Mouse (Mus musculus) CH12.LX (cell line): ENCODE results near the gene Fxyd1. TPM values are rescaled to one million over a fixed set of nuclear protein-coding genes. Genes with fewer than 3 reads are reported as not detected.

Experiments used
- DNase-seq: peaks from one replicate; pipeline ENCODE4 v3.0.0-alpha.2; 2013; ENCODE audit errors: extremely low read depth
- H3K27ac ChIP-seq: 2 replicates; pipeline ENCODE4 v1.5.1; 2012; ENCODE audit warnings: low read depth, mild to moderate bottlenecking, control low read depth, moderate library complexity; ENCODE audit not compliant: insufficient read depth
- H3K27me3 ChIP-seq: replicated peaks from 2 replicates; pipeline ENCODE3; 2012; ENCODE audit warnings: inconsistent platforms
- H3K36me3 ChIP-seq, 2 experiments: replicated peaks in 1 of 2; 2 replicates each; pipeline versions ENCODE3 to v1.6.1; 2012; ENCODE audit warnings: inconsistent platforms in 1 of 2, low read length in 1 of 2, mild to moderate bottlenecking in 1 of 2, mixed read lengths in 1 of 2, moderate library complexity in 1 of 2; ENCODE audit not compliant: control insufficient read depth in 1 of 2, insufficient read depth in 1 of 2
- H3K4me1 ChIP-seq, 2 experiments: 2 replicates each; pipeline ENCODE4 v1.6.1; 2012; ENCODE audit warnings: inconsistent platforms in 1 of 2, moderate library complexity in 1 of 2; ENCODE audit not compliant: insufficient read depth in 2 of 2, control insufficient read depth in 1 of 2
- H3K4me2 ChIP-seq: 2 replicates; pipeline ENCODE4 v1.6.1; 2012; ENCODE audit warnings: low read depth, mild to moderate bottlenecking, control low read depth; ENCODE audit not compliant: poor library complexity, insufficient read depth, severe bottlenecking
- H3K4me3 ChIP-seq, 3 experiments: fragments of 150-350 bp in 1 of 3; sonication (generic) in 1 of 3; replicated peaks in 1 of 3; 2 replicates each; pipeline versions ENCODE3 to v1.5.1; 2011 to 2012; ENCODE audit warnings: low read depth in 2 of 3, low read length in 2 of 3, mild to moderate bottlenecking in 2 of 3, moderate library complexity in 2 of 3, control low read depth in 1 of 3, improper control_type of control experiment in 1 of 3, inconsistent platforms in 1 of 3, mixed read lengths in 1 of 3; ENCODE audit not compliant: poor library complexity in 1 of 3
- H3K79me2 ChIP-seq: replicated peaks from 2 replicates; pipeline ENCODE4 v1.6.1; 2012; ENCODE audit warnings: mild to moderate bottlenecking, moderate library complexity; ENCODE audit not compliant: control insufficient read depth, poor library complexity, insufficient read depth, severe bottlenecking; ENCODE audit errors: extremely low read depth
- H3K9ac ChIP-seq: 2 replicates; pipeline ENCODE4 v1.6.1; 2012; ENCODE audit warnings: low read depth, mild to moderate bottlenecking, control low read depth, moderate library complexity; ENCODE audit not compliant: insufficient read depth
- H3K9me3 ChIP-seq: replicated peaks from 2 replicates; pipeline ENCODE3; 2012; ENCODE audit warnings: low read length, inconsistent platforms, mixed read lengths
- CHD1 ChIP-seq: IDR thresholded peaks from 2 replicates; pipeline ENCODE4 v1.6.1; 2012; ENCODE audit warnings: low read depth, low read length, improper control_type of control experiment, inconsistent platforms
- E2F4 ChIP-seq: IDR thresholded peaks from 2 replicates; pipeline ENCODE4 v1.6.1; 2011; ENCODE audit warnings: low read depth, low read length, improper control_type of control experiment; ENCODE audit not compliant: insufficient replicate concordance
- ELF1 ChIP-seq: IDR thresholded peaks from 2 replicates; pipeline ENCODE4 v1.6.1; 2014; ENCODE audit warnings: low read depth, mild to moderate bottlenecking, inconsistent platforms, low read length, improper control_type of control experiment
- EP300 ChIP-seq: IDR thresholded peaks from 2 replicates; pipeline ENCODE4 v1.6.1; 2011; ENCODE audit warnings: low read length, improper control_type of control experiment
- GABPA ChIP-seq: IDR thresholded peaks from 2 replicates; pipeline ENCODE4 v1.6.1; 2012; ENCODE audit warnings: low read depth, low read length, improper control_type of control experiment, inconsistent platforms; ENCODE audit not compliant: insufficient replicate concordance
- JUND ChIP-seq: conservative IDR thresholded peaks from 2 replicates; pipeline ENCODE4 v1.6.1; 2011; ENCODE audit warnings: low read depth, low read length, improper control_type of control experiment
- MAFK ChIP-seq: IDR thresholded peaks from 2 replicates; pipeline ENCODE4 v1.6.1; 2011; ENCODE audit warnings: low read length, improper control_type of control experiment; ENCODE audit not compliant: insufficient replicate concordance
- MXI1 ChIP-seq: IDR thresholded peaks from 2 replicates; pipeline ENCODE4 v1.6.1; 2011; ENCODE audit warnings: mild to moderate bottlenecking, low read depth, low read length, improper control_type of control experiment
- POLR2A ChIP-seq: IDR thresholded peaks from 2 replicates; pipeline ENCODE4 v1.6.1; 2011; ENCODE audit warnings: low read depth, mild to moderate bottlenecking, improper control_type of control experiment, low read length
- POLR2AphosphoS2 ChIP-seq: IDR thresholded peaks from 2 replicates; pipeline ENCODE4 v1.6.1; 2011; ENCODE audit warnings: low read depth, low read length, improper control_type of control experiment
- RAD21 ChIP-seq: IDR thresholded peaks from 2 replicates; pipeline ENCODE4 v1.6.1; 2011; ENCODE audit warnings: low read depth, mild to moderate bottlenecking, low read length, improper control_type of control experiment, moderate library complexity
- SIN3A ChIP-seq: IDR thresholded peaks from 2 replicates; pipeline ENCODE4 v1.6.1; 2012; ENCODE audit warnings: low read length, improper control_type of control experiment, inconsistent platforms
- SMC3 ChIP-seq: IDR thresholded peaks from 2 replicates; pipeline ENCODE4 v1.6.1; 2011; ENCODE audit warnings: low read depth, low read length, improper control_type of control experiment
- TCF12 ChIP-seq: IDR thresholded peaks from 2 replicates; pipeline ENCODE4 v1.6.1; 2014; ENCODE audit warnings: low read depth, mild to moderate bottlenecking, inconsistent platforms, low read length, improper control_type of control experiment
- ZC3H11A ChIP-seq: IDR thresholded peaks from 2 replicates; pipeline ENCODE4 v1.6.1; 2012; ENCODE audit warnings: low read depth, mild to moderate bottlenecking, inconsistent platforms, low read length, improper control_type of control experiment
- ZMIZ1 ChIP-seq: IDR thresholded peaks from 2 replicates; pipeline ENCODE4 v1.6.1; 2012; ENCODE audit warnings: low read depth, mild to moderate bottlenecking, inconsistent platforms, low read length, improper control_type of control experiment
- ZNF384 ChIP-seq: IDR thresholded peaks from 2 replicates; pipeline ENCODE4 v1.6.1; 2012; ENCODE audit warnings: low read depth, low read length, improper control_type of control experiment, inconsistent platforms
- dilution Hi-C: fragments of 300-500 bp; cut with MboI; formaldehyde crosslinking; loops from 2 replicates; pipeline ENCODE4 v1.14.3; 2020; ENCODE audit warnings: low sequenced_read_pairs; ENCODE audit not compliant: extremely low pct_unique_long_range_greater_than_20kb, extremely low pct_ligation_motif_present
- in situ Hi-C: fragments of 300-500 bp; cut with MboI; formaldehyde crosslinking; loops from 3 replicates; pipeline ENCODE4 v1.14.3; 2019; ENCODE audit warnings: low sequenced_read_pairs, low pct_ligation_motif_present, low pct_unique_long_range_greater_than_20kb, mixed read lengths
- polyA plus RNA-seq: library from polyadenylated mRNA; unstranded; fragments of >175 nt; gene quantifications from 2 replicates; pipeline ENCODE4 v1.2.1, GENCODE M21; 2012; ENCODE audit warnings: low read depth; ENCODE audit not compliant: insufficient read length
- total RNA-seq, 2 experiments: library from RNA; depleted of rRNA; stranded (reverse); fragments of 300-350 nt in 1 of 2; fragments of >200 nt in 1 of 2; gene quantifications; 2 replicates each; pipeline ENCODE4 v1.2.3; 2012 to 2014

Gene Fxyd1
- total RNA-seq (2012; rRNA removed) (not detected in 2 replicates), total RNA-seq (2014; rRNA removed) (not detected in 2 replicates), polyA plus RNA-seq (not detected in 2 replicates)

- Histone ChIP-seq H3K79me2 (no peaks in the 10 kb centered on the region), H3K27ac (no peak within 1 kb of the TSS), H3K9ac (no peak within 1 kb of the TSS)
- TF ChIP-seq E2F4 (no peak), ZNF384 (no peak), SIN3A (no peak), ZC3H11A (no peak), ELF1 (no peak), JUND (no peak), POLR2A (no peak), EP300 (no peak), TCF12 (no peak), POLR2AphosphoS2 (no peak), RAD21 (no peak), SMC3 (no peak), CHD1 (no peak), GABPA (no peak), MXI1 (no peak)
- TF ChIP-seq, all 38 proteins: peak for 0
- no peak for DNase-seq
- dilution Hi-C loops (no loop called here), in situ Hi-C loops (no loop called here)
- Histone ChIP-seq H3K4me2 (no peak within 1 kb of the TSS), H3K36me3 (no peaks in the 10 kb centered on the region), H3K4me3 (no peak within 1 kb of the TSS), H3K9me3 (no peaks in the 10 kb centered on the region), H3K4me1 (peaks cover 11 to 15% of the 10 kb centered on the region in 2 experiments), H3K27me3 (peaks cover 46% of the 10 kb centered on the region)
Measured at GRCm38 (mm10) chr7:31057071-31057470, at the start of gene Fxyd1. Gene Fxyd1 (minus strand): TSS chr7:31057199.

- H3K4me1 ChIP-seq: peaks cover 15 to 50% of the 10 kb centered on the region in 2 experiments
- TF ChIP-seq MAFK (no peak), ZC3H11A (no peak), ZMIZ1 (no peak), MXI1 (no peak)
- in situ Hi-C loops (no loop called here), dilution Hi-C loops (no loop called here)
- no peaks in the 10 kb centered on the region for H3K27me3 ChIP-seq
- H3K79me2 ChIP-seq: no peaks in the 10 kb centered on the region
- H3K9ac ChIP-seq: no peak overlapping the region
- H3K9me3 ChIP-seq: no peaks in the 10 kb centered on the region
- no peak overlapping the region for H3K27ac ChIP-seq
- H3K4me3 ChIP-seq: no peak overlapping the region
- no peak for DNase-seq
- no peak overlapping the region for H3K4me2 ChIP-seq
- peaks cover 0 to 61% of the 10 kb centered on the region in 2 experiments for H3K36me3 ChIP-seq
Measured at GRCm38 (mm10) chr7:31106166-31106565, 49.2 kb upstream of the Fxyd1 start.
